Mouse (Mus musculus): ENCODE measurements around the gene Pin1rt1. TPM values are rescaled to one million over a fixed set of nuclear protein-coding genes. Genes with fewer than 3 reads are reported as not detected.

Gene Pin1rt1
- polyA plus RNA-seq, 2 experiments = not detected

- no peaks in the 10 kb centered on the region for H3K36me3 ChIP-seq (replicated peaks; ENCODE audit: control insufficient read depth, insufficient read depth, low read depth)
- no peak overlapping the region for H3K9ac ChIP-seq (replicated peaks)
- no peak for DNase-seq (ENCODE audit: low read depth in 3 of 3, low spot score in 3 of 3)
- ATAC-seq (ENCODE audit: insufficient read depth) = no peak
- WGBS (ENCODE audit: insufficient replicate concordance) = 46% methylated on average over 7 of the region's 7 CpGs
- no peak overlapping the region for H3K27ac ChIP-seq
- peak overlapping the region; percentile 4 to 63; a peak in 2 of 4 replicates for H3K4me3 ChIP-seq (ENCODE audit: insufficient read depth in 1 of 2, low read depth in 2 of 2, low read length in 2 of 2)
- peak overlapping the region; percentile 63 for H3K4me2 ChIP-seq (ENCODE audit: low read depth)
- H3K9me3 ChIP-seq (ENCODE audit: control insufficient read depth, low read length) = no peaks in the 10 kb centered on the region
- TF ChIP-seq EP300 (IDR thresholded peaks at IDR 0.05; ENCODE audit: low read depth) (no peak), CTCF (IDR thresholded peaks at IDR 0.05; ENCODE audit: low read depth) (no peak)
- peaks cover 26% of the 10 kb centered on the region for H3K27me3 ChIP-seq (ENCODE audit: control insufficient read depth, insufficient read depth, low read length)
- peaks cover 0 to 6% of the 10 kb centered on the region in 2 experiments; a peak in 1 of 4 replicates for H3K4me1 ChIP-seq (replicated peaks; ENCODE audit: control insufficient read depth in 2 of 2, insufficient read depth in 2 of 2, low read length in 1 of 2)
These were observed 25.0 kb upstream of the Pin1rt1 start for GRCm38 (mm10) chr2:104741015-104741758.

- Histone ChIP-seq H3K9me3 (ENCODE audit: control insufficient read depth, low read length) (no peaks in the 10 kb centered on the region), H3K4me2 (ENCODE audit: low read depth) (peak overlapping the region; percentile 63; the same call in 1 of the 2 replicates), H3K4me3 (ENCODE audit: insufficient read depth in 1 of 2, low read depth in 2 of 2, low read length in 2 of 2) (no peak overlapping the region), H3K9ac (replicated peaks) (no peak overlapping the region), H3K27ac (no peak overlapping the region), H3K4me1 (replicated peaks; ENCODE audit: control insufficient read depth in 2 of 2, insufficient read depth in 2 of 2, low read length in 1 of 2) (peaks cover 0 to 6% of the 10 kb centered on the region in 2 experiments; a peak in 1 of 4 replicates), H3K36me3 (replicated peaks; ENCODE audit: control insufficient read depth, insufficient read depth, low read depth) (no peaks in the 10 kb centered on the region), H3K27me3 (ENCODE audit: control insufficient read depth, insufficient read depth, low read length) (peaks cover 26% of the 10 kb centered on the region)
- TF ChIP-seq CTCF (IDR thresholded peaks at IDR 0.05; ENCODE audit: low read depth) = no peak
- TF ChIP-seq EP300 (IDR thresholded peaks at IDR 0.05; ENCODE audit: low read depth) = no peak
- ATAC-seq (ENCODE audit: insufficient read depth) (no peak), DNase-seq (ENCODE audit: low read depth in 3 of 3, low spot score in 3 of 3) (no peak)
- 51% methylated on average over 7 of the region's 7 CpGs for WGBS (ENCODE audit: insufficient replicate concordance)
These were observed 24.2 kb upstream of the Pin1rt1 start for GRCm38 (mm10) chr2:104740248-104740949.

GRCm38 (mm10) chr2:104739691-104740090, 23.5 kb upstream of the Pin1rt1 start:
- ATAC-seq (ENCODE audit: insufficient read depth) = no peak
- Histone ChIP-seq H3K4me2 (ENCODE audit: low read depth) (no peak overlapping the region), H3K4me3 (ENCODE audit: insufficient read depth in 1 of 2, low read depth in 2 of 2, low read length in 2 of 2) (no peak overlapping the region), H3K9me3 (ENCODE audit: control insufficient read depth, low read length) (no peaks in the 10 kb centered on the region), H3K27ac (no peak overlapping the region), H3K27me3 (ENCODE audit: control insufficient read depth, insufficient read depth, low read length) (peaks cover 26% of the 10 kb centered on the region), H3K9ac (replicated peaks) (no peak overlapping the region), H3K36me3 (replicated peaks; ENCODE audit: control insufficient read depth, insufficient read depth, low read depth) (no peaks in the 10 kb centered on the region), H3K4me1 (replicated peaks; ENCODE audit: control insufficient read depth in 2 of 2, insufficient read depth in 2 of 2, low read length in 1 of 2) (peaks cover 0 to 6% of the 10 kb centered on the region in 2 experiments; a peak in 1 of 4 replicates)
- DNase-seq (ENCODE audit: low read depth in 3 of 3, low spot score in 3 of 3) = no peak
- 72% methylated on average over 2 of the region's 2 CpGs for WGBS (ENCODE audit: insufficient replicate concordance)
- TF ChIP-seq EP300 (IDR thresholded peaks at IDR 0.05; ENCODE audit: low read depth) (no peak), CTCF (IDR thresholded peaks at IDR 0.05; ENCODE audit: low read depth) (no peak)

GRCm38 (mm10) chr2:104736241-104736640, 20.1 kb upstream of the Pin1rt1 start:
- 56% methylated on average over 7 of the region's 7 CpGs for WGBS (ENCODE audit: insufficient replicate concordance)
- Histone ChIP-seq H3K9me3 (ENCODE audit: control insufficient read depth, low read length) (no peaks in the 10 kb centered on the region), H3K9ac (replicated peaks) (no peak overlapping the region), H3K4me1 (replicated peaks; ENCODE audit: control insufficient read depth in 2 of 2, insufficient read depth in 2 of 2, low read length in 1 of 2) (peaks cover 0 to 11% of the 10 kb centered on the region in 2 experiments; a peak in 2 of 4 replicates), H3K4me2 (ENCODE audit: low read depth) (no peak overlapping the region), H3K27ac (no peak overlapping the region), H3K27me3 (ENCODE audit: control insufficient read depth, insufficient read depth, low read length) (peaks cover 3% of the 10 kb centered on the region), H3K36me3 (replicated peaks; ENCODE audit: control insufficient read depth, insufficient read depth, low read depth) (no peaks in the 10 kb centered on the region), H3K4me3 (ENCODE audit: insufficient read depth in 1 of 2, low read depth in 2 of 2, low read length in 2 of 2) (no peak overlapping the region)
- TF ChIP-seq CTCF (IDR thresholded peaks at IDR 0.05; ENCODE audit: low read depth) (no peak), EP300 (IDR thresholded peaks at IDR 0.05; ENCODE audit: low read depth) (no peak)
- ATAC-seq (ENCODE audit: insufficient read depth) = no peak
- DNase-seq (ENCODE audit: low read depth in 3 of 3, low spot score in 3 of 3) = no peak
